Mouse (Mus musculus): ENCODE measurements at regions not wholly inside any gene's neighbourhood (a gene's known extent, or its start where the extent isn't known, plus 50 kb on each side); places are given as distances from the start of the nearest gene placed in this dataset.

- no peak for DNase-seq
Measured at GRCm38 (mm10) chr10:24519795-24520512, 75.3 kb upstream of the Ccn2 start.

- DNase-seq = no peak
Measured at GRCm38 (mm10) chr10:24520515-24520914, 74.7 kb upstream of the Ccn2 start.

GRCm38 (mm10) chr10:24532776-24533175, 62.5 kb upstream of the Ccn2 start:
- no peak for DNase-seq

GRCm38 (mm10) chr10:24534901-24535300, 60.3 kb upstream of the Ccn2 start:
- no peak for DNase-seq

- DNase-seq = no peak
Measured at GRCm38 (mm10) chr10:24535461-24535860, 59.8 kb upstream of the Ccn2 start.

GRCm38 (mm10) chr10:24541990-24542389, 53.3 kb upstream of the Ccn2 start:
- DNase-seq = no peak
